Mouse (Mus musculus) cerebral cortex, adult 2 months (tissue): ENCODE data around the gene Epgn.

Experiments used
- WGBS: fragments of 180-500 bp; shearing (Covaris S2); methylation state at CpG from one replicate; pipeline ENCODE4 v1.1.7; 2018; 5-methylcytosine and 5-hydroxymethylcytosine counted together

Epgn gene

GRCm38 (mm10) chr5:91027164-91027563 lies at the start of gene Epgn:
Epgn (plus strand) TSS chr5:91027464.
- WGBS, result 69% methylated on average over 6 of the region's 6 CpGs

DNA sequence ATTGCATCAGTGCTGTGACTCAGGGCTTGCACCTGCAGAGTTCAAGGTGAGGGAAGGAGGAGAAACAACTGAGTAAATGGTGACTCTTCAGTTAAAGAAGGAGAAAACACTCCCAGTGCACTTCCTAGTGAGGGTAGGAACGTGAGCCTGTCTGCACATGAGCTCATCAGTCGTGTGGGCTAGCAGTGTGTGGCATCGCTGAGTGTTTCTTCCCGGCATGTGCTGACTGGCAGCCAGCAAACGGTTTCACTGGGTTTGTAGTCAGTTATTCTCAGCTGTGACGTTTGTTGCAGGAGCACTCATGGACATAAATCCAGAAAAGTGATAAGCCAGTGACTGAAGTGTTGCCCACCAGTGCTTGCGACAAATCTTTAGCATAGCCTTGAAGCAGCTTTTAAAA lies 47.0 kb upstream of the Epgn start:
- 60% methylated on average over 7 of the region's 7 CpGs for WGBS

DNA sequence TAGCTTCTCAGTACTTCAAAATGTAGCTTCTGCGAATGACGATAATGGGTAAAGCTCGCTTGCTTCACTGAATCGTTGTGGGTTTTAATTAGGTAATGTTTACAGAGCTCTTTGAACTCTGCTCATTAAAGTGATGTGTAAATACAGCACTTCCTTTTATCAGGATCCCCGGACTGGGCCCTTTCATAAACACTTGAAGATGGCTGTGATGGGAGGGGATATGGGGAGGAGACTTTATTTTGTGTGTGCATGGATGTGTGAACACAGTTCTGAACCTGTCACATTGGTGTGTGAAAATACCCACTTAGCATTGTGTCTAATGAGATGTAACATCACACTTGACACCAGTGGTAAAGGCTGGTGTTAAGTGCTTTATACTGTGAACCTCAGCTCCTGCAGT lies 39.7 kb upstream of the Epgn start:
- WGBS, result 46% methylated on average over 5 of the region's 5 CpGs

GRCm38 (mm10) chr5:90988149-90988548 lies 39.1 kb upstream of the Epgn start:
- WGBS, result 56% methylated on average over 3 of the region's 3 CpGs

DNA sequence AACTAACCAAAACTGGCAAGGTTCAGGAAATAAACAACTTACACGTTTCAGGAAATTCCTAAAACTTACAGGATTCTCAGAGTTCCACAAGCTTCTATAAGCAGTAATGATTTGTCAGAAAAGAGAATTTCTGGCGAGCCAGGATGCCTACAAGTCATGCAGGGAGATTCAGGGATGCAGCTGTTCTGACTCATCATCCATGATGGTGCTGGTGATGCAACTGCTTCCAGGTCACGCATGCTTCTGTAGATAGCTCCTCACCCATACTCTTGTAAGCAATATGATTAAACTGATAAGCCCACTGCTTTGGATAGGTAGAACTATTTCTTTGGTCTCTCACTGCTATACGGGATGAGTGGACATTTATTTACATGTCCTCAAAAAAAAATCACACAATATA lies 38.7 kb upstream of the Epgn start:
- WGBS, result 88% methylated on average over 4 of the region's 4 CpGs

GRCm38 (mm10) chr5:90999942-91000341 lies 27.3 kb upstream of the Epgn start:
- WGBS, result 86% methylated on average over 8 of the region's 8 CpGs

DNA sequence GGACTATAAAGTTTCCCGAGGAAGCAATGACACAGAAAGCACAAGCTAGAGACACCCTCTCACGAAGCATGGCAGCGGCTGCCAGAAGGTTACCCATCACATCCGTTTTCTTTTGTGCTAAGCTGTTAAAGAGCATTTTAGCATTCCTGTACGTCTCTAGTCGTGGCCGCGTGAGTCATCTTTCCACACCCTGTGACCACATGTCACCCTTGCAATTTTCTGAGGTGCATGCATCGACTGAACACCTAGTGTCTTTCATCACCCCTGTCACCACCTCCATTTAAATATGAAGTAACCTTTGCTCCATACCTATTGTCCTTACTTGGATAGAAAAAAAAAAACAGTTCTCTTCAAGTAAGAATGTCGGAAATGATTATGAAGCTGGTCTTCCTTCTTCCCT lies 12.0 kb upstream of the Epgn start:
- WGBS, result 86% methylated on average over 10 of the region's 10 CpGs

GRCm38 (mm10) chr5:91023114-91023513 lies 4.2 kb upstream of the Epgn start:
- whole genome bisulfite sequencing, result 88% methylated on average over 8 of the region's 8 CpGs

DNA sequence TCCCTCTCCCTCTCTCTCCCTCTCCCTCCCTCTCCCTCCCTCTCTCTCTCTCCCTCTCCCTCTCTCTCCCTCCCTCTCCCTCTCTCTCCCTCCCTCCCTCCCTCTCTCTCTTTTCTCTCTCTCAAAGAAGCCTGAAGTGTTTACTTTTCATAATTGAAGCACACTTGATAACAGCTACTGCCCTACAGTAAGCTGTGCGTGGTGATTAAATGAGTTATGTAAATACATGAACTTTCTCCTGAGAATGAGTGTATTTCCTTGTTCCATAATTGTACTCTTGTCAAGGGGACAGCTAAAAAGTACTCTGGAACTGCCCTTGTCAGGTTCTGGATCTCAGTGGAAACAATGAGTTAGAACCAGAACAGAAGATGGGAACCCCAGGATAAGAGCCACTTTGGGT lies 576 bp downstream of the Epgn start:
- WGBS, result 86% methylated on average over 1 of the region's 1 CpGs

DNA sequence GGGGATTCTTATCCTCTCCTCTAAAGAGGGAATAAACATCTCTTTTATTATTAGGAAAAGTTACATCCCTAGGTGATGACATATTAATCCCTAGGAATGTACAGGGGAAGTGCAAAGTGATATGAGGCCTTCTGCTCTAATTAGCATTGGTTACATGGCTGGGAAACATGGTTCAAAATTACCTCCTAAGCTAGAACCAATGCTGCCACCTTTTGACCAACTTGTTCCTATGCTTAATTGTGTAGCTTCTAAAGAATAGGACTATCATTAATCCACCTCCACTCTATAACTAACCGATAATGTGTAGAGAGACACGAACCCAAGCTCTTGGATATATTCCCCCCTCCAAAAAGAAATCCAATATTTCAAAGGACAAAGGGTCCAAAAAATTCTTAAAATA lies 3.4 kb downstream of the Epgn start:
- 96% methylated on average over 2 of the region's 2 CpGs for WGBS

DNA sequence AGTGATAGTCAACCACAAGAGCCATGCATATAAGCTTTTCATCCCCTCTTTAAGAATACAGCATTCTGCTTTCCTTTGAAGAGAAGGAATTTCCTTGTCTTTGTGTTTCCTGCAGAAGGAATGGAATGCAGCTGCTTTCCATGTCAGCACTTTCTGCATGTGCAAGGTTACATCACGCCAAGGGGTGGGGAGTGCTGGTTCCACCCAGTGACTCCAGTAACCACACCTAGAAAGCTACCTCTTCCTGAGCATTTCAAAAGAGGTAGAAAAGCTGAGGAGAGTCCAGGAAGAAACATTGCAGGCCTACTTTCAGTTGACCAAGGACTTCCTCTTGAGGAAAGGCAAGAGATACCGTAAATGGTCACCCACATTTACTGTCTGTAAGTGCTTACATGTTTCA lies 8.1 kb downstream of the Epgn start:
- WGBS, result 83% methylated on average over 2 of the region's 2 CpGs

- WGBS, result 80% methylated on average over 4 of the region's 4 CpGs
These were observed 9.4 kb downstream of the Epgn start for GRCm38 (mm10) chr5:91036628-91037027.

DNA sequence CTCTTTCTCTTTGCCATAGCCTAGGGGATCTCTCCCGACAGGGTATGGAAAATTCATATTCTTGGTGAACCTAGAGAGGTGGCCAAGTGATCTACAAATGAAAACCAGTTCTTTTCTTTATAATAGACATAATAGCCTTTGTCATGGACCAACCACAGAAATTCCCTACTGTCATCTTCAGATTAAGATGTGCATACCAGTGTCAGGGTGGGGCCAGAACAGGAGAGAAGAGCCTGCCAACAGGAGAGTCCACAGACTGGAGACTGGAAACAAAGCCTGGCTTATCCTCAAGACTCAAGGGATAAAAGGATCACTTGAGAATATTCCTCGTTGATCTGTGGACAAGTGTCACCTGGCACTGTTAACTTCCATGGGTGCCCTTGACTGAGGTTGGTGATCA lies 10.5 kb downstream of the Epgn start:
- 83% methylated on average over 2 of the region's 2 CpGs for WGBS

DNA sequence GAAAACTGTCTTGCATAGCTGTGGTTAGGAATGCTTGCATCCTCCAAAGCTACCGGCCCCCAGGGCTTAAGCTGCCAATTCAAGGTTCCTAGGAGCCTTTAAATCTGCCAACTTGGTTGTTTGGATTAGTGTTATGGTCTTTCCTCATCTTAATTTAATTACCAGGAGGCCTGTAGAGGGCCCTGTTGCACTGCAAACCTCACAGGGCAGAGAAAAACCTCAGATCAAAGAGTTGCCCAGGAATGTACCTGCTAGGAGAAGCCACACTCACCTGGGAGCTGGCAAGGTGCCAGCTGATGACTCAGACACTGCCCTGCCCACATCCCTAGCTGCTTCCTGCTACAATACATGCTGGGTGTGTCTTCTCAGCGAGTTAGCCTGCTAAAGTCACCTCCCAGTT lies 11.3 kb downstream of the Epgn start:
- WGBS, result 19% methylated on average over 2 of the region's 2 CpGs

DNA sequence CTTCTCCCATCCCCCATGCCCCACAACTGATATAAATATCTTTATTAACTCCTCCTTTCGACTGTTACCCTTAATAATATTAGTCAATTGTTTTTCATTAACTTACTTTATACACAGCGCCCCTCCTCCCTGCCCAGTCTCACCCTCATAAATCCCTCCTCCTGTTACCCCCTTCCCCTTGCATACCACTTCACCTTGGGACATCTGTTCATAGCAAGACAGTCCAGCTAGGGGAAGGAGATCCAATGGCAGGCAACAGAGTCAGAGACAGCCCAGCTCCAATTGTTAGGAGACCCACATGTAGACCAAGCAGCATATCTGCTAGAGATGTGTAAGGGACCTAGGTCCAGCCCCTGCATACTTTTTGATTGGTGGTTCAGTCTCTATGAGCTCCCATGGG lies 11.7 kb downstream of the Epgn start:
- 89% methylated on average over 2 of the region's 2 CpGs for WGBS

DNA sequence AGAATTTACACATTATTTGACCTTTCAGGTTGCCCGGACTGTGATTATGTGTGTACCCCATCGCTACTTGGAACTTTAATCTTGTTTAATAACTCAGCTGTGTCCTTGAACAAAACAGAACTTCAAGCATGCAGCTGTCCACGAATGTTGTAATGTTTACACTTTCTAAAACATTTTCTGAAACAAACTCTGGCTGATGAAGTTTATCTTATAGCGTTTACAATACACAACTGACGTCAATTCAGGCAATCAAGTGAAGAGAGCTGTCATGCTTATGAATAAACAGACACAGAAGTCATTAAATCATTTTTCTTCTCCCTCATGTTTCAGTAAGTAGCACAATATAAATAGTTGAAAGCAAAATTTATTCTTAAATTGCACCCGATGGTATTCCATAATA lies 20.7 kb downstream of the Epgn start:
- 81% methylated on average over 6 of the region's 6 CpGs for WGBS

DNA sequence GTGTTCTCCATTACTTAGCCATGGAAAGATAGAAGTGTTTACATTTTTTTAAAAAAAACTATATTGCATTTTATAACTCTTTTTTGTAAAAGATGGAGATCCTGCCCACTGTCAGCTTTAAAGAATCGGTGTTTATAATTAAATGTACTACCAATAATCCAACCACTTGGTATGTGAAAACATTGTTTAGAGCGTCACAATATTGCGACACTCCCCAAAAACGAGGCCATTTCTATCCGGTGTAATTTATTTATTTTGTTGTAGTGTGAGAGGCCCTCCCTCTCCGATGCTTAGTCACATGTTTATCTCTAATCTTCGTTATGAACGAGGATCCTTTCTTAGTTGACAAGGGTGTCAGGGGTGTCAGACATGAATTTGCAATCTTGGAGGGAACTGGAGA lies 21.1 kb downstream of the Epgn start:
- WGBS, result 78% methylated on average over 8 of the region's 8 CpGs

DNA sequence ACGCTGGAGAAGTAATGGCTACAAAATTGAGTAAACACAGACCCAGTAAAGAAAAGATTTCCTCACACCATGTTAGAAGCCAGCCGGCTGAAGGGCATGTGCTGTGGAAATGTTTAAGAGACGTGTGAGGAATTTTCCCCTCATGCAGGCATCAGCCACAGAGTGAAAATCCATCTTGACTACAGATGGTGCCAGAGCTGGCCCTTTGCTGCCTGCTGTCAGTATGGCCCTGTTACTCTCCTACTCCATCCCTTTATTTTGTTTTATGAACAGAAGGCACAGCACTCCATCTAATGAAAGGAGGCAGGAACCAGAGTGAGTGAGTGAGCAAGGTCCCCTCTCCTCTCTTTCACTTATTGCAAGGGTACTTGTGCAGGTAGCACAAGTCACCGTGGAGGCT lies 45.1 kb downstream of the Epgn start:
- 78% methylated on average over 4 of the region's 4 CpGs for WGBS

DNA sequence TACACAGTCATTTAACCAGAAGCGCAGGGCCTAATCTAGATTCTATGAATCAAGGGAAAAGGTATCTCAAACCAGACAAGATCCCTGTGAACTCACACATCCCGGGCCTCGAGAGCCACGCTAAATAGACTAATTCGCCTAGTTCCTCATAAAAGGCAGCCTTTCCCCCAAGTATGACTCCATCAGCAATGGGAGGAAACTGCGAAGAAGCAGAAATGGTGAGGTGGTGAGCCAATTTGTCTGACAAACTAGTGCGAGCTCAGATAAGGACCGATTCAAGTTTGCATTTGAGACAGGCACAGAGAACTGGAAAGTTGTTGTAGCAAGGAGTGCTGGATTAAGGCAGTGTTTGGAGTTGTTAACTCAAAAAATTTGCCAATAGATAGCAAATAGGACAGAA lies 46.4 kb downstream of the Epgn start:
- 87% methylated on average over 8 of the region's 8 CpGs for WGBS

DNA sequence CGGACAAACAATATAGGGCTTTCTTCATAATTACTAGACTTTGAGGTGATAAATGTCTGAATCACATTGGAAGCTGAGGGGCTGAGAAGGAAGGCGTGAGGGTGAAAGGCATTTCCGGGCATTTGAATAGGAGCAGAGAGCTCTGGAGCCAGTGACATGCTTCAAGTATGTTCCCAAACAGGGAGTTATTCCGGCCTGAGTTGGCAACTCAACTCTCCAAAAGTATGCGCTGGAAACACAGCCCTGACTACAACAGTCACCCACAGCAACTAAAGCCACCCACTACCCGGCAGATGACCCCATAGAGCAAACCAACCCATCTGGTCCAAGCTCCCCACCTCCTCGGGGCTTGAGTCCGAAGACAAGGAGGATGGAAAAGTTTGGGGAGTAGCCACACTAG lies 46.8 kb downstream of the Epgn start:
- 41% methylated on average over 8 of the region's 8 CpGs for WGBS

DNA sequence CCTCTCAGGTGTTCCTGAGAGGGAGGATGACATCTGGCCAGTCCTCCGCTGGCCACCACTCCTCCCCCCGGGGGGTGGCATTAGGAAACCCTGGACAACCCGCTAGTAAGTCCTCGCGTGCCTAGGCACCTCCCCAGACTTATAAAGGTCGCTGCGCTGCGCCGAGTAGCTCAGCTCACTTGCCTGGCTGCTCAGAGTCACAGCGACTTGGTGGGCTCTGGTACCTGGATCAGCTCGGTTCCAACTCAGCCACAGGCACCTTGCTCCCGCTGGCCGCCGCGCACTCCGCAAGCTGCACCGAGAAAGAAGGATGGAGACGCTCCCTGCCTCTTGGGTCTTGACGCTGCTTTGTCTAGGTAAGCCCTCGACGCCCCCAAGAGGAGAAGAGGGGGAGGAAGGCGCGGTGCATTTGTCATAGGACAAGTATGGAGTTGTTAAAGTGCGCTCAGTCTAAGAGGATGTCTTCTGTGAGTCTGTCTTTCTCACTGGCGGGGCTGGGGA lies 47.2 kb downstream of the Epgn start, which contains the start of gene Ereg:
Gene Ereg, plus strand, starts transcription at position 173 of the 501 bp plus-strand sequence.
- 2% methylated on average over 25 of the region's 25 CpGs for WGBS

- 54% methylated on average over 1 of the region's 1 CpGs for whole genome bisulfite sequencing
These were observed 47.8 kb downstream of the Epgn start for GRCm38 (mm10) chr5:91075021-91075420.

DNA sequence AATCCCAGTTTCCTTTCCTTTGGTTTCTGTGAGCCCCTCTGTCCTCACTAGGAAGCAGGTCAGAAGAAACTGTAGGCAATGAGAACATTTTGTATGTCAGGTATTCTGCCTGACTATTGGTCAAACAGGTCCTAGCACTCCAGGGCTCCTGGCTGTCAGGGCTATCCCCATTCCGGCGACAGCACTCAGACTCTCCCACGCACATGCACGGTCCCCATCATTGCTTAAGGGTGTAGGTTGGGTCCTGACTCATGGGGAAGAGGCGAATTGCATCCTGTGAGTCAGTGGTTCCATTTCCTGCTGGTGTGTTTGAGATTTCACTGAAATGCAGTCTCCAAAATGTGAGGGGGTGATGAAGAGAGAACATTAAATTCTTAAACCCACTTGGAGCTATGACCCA lies 55.8 kb downstream of the Epgn start:
- 53% methylated on average over 5 of the region's 5 CpGs for WGBS
